Mouse (Mus musculus): ENCODE data around the gene Arl3.
A peak's percentile ranks its signal among the peaks of the same experiment; 100 is the strongest.
"Not testable (repeated sequence)": the region's sequence is repeated elsewhere in the genome, so short reads cannot be mapped to it uniquely, and the experiment has no call there.

Gene Arl3

DNA sequence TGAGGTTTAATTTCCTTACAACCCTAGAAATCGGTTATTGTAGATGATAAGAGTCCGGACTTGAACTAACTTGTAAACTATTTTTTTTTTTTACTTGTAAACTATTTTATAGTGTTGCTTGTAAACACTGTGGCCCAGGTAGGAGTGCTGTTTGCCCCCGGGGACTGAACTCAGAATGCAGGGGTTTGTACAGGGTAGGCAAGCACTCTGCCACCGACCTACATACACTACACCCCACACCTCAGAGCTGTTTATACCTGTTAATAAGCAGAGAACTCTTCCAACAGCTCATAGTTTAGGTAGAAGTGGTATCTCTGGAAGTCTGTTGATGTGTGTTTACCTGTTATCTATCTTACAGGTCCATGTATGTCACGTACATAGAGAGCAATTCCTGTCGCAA is 992 bp upstream of the Arl3 start:
- H3K27me3 ChIP-seq (ENCODE audit: insufficient read depth, low read length), result no peaks in the 10 kb centered on the region
- peaks cover 40% of the 10 kb centered on the region for H3K4me1 ChIP-seq (replicated peaks; ENCODE audit: low read depth, low read length)
- H3K9me3 ChIP-seq (ENCODE audit: low read length), result no peaks in the 10 kb centered on the region
- TF ChIP-seq NANOG (IDR thresholded peaks at IDR 0.05; ENCODE audit: borderline replicate concordance, low read length), result no peak
- TF ChIP-seq CTCF (conservative IDR thresholded peaks at IDR 0.05; ENCODE audit: low read length), result no peak
- no peak for TF ChIP-seq POU5F1 (IDR thresholded peaks at IDR 0.05; ENCODE audit: borderline replicate concordance, low read length)
- no peaks in the 10 kb centered on the region for H3K36me3 ChIP-seq (ENCODE audit: insufficient read depth, low read length)
- peak overlapping the region; percentile 87 for H3K4me3 ChIP-seq (replicated peaks; ENCODE audit: low read length)

DNA sequence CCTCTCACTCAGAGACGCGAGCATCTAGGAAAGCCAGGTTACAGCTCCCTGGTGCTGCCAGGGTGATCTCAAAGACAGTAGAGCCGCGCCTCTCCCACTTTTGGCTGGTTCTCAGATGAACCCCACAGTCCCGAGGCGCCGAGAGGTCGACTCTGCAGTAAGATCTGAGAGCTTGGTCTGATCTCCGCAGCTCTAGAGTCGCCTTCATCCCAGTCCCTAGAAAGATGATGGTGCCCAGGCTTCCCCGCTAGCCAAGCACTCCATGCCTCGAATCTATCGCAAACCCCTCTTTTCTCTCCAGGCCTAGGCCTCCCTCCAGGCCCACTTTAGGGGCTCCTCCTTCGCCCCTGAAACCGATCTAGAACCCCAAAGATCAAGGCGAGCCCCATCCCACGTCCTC is 450 bp downstream of the Arl3 start:
- H3K36me3 ChIP-seq (ENCODE audit: insufficient read depth, low read length), result no peaks in the 10 kb centered on the region
- TF ChIP-seq POU5F1 (IDR thresholded peaks at IDR 0.05; ENCODE audit: borderline replicate concordance, low read length) (no peak), NANOG (IDR thresholded peaks at IDR 0.05; ENCODE audit: borderline replicate concordance, low read length) (no peak), CTCF (conservative IDR thresholded peaks at IDR 0.05; ENCODE audit: low read length) (no peak)
- H3K9me3 ChIP-seq (ENCODE audit: low read length), result no peaks in the 10 kb centered on the region
- peaks cover 35% of the 10 kb centered on the region for H3K4me1 ChIP-seq (replicated peaks; ENCODE audit: low read depth, low read length)
- no peaks in the 10 kb centered on the region for H3K27me3 ChIP-seq (ENCODE audit: insufficient read depth, low read length)
- H3K4me3 ChIP-seq (replicated peaks; ENCODE audit: low read length), result peak overlapping the region; percentile 89

DNA sequence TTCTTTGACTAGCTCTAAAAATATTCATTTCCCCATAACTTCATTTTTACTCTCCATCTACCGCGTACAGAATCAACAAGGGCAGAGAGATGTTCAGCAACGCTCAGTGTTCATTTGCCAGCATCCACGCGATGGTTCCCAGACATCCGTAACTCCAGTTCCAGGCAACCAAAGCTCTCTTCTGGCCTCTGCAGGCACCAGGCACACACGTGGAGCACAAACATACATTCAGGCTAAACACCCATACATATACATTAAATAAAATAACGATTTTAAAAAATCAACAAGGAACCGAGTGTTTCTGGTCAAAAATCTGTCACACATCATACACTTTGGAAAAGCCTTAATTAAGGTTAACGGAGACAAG is 1.1 kb downstream of the Arl3 start:
- no peak for TF ChIP-seq NANOG (IDR thresholded peaks at IDR 0.05; ENCODE audit: borderline replicate concordance, low read length)
- TF ChIP-seq POU5F1 (IDR thresholded peaks at IDR 0.05; ENCODE audit: borderline replicate concordance, low read length), result no peak
- no peak for TF ChIP-seq CTCF (conservative IDR thresholded peaks at IDR 0.05; ENCODE audit: low read length)
- Histone ChIP-seq H3K27me3 (ENCODE audit: insufficient read depth, low read length) (no peaks in the 10 kb centered on the region), H3K9me3 (ENCODE audit: low read length) (no peaks in the 10 kb centered on the region), H3K36me3 (ENCODE audit: insufficient read depth, low read length) (no peaks in the 10 kb centered on the region), H3K4me1 (replicated peaks; ENCODE audit: low read depth, low read length) (peaks cover 35% of the 10 kb centered on the region), H3K4me3 (replicated peaks; ENCODE audit: low read length) (peak overlapping the region; percentile 89)

DNA sequence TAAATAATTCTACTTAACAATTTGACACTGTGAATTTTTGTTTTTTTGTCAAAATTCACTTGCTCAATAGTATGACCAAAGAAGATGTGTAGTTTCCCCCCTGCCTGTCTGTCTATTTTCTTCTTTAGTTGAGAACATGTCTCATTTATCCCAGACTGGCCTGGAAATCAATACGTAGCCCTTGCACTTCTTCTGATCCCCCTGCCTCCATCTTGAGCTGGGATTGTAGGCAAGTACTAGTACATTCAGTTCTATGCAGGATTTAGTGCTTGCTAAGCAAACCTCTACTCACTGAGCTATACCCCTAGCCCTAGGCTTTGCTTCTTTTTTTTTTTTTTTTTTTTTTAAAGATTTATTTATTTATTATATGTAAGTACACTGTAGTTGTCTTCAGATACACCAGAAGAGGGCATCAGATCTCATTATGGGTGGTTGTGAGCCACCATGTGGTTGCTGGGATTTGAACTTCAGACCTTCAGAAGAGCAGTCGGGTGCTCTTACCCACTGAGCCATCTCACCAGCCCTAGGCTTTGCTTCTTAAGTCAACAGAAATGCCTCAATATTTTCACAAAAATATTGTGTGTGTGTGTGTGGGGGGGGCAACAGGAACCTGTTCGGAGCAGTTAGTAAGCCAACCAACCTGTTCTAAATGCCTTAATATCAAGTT is 1.7 kb downstream of the Arl3 start:
- not testable (repeated sequence) for H3K4me3 ChIP-seq (replicated peaks; ENCODE audit: low read length); H3K27me3 ChIP-seq (ENCODE audit: insufficient read depth, low read length); H3K9me3 ChIP-seq (ENCODE audit: low read length); H3K36me3 ChIP-seq (ENCODE audit: insufficient read depth, low read length)
- peaks cover 38% of the 10 kb centered on the region for H3K4me1 ChIP-seq (replicated peaks; ENCODE audit: low read depth, low read length)

DNA sequence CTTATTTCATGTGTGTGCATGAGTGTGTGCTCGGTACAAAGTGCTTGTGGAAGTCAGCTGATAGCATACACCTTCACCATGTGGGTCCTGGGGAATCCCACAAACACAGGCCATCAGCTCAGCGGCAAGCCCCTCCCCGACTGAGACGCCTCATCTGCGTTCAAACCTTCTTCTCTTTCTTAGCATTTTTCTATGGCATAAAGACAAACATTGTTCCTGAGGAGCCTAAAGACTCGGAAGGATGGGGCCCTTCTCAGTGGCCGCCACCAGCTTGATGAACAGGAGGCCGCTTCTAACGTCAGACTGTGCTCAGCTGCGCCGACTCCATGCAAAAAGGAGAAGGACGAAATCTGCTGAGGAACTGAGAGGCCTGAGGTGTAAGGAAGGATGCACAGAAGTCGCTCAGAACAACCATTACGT is 8.9 kb downstream of the Arl3 start:
- Histone ChIP-seq H3K4me3 (replicated peaks; ENCODE audit: low read length) (peak overlapping the region; percentile 46; the same call in 1 of the 2 replicates), H3K36me3 (ENCODE audit: insufficient read depth, low read length) (no peaks in the 10 kb centered on the region), H3K27me3 (ENCODE audit: insufficient read depth, low read length) (no peaks in the 10 kb centered on the region), H3K9me3 (ENCODE audit: low read length) (no peaks in the 10 kb centered on the region), H3K4me1 (replicated peaks; ENCODE audit: low read depth, low read length) (peaks cover 58% of the 10 kb centered on the region)
- TF ChIP-seq POU5F1 (IDR thresholded peaks at IDR 0.05; ENCODE audit: borderline replicate concordance, low read length), result no peak
- TF ChIP-seq NANOG (IDR thresholded peaks at IDR 0.05; ENCODE audit: borderline replicate concordance, low read length), result no peak

DNA sequence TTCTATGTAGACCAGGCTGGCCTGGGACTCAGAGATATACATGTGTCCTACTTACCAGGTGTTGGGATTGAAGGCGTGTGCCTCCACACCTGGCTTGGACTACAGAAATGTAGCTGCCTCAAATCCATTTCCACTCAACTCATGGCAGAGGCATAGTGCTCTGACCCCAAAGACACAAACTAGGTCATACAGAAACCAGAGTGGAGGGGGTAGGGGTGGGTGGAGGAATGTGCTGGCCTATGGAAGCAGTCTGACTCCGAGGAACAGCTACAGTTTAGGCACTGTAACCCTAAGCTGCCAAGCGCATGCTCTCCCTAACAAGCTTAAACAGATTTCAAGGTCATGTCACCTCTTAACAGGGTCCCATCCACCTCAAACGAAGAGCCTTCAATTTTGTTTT is 9.4 kb downstream of the Arl3 start:
- no peaks in the 10 kb centered on the region for H3K9me3 ChIP-seq (ENCODE audit: low read length)
- no peak overlapping the region for H3K4me3 ChIP-seq (replicated peaks; ENCODE audit: low read length)
- no peaks in the 10 kb centered on the region for H3K27me3 ChIP-seq (ENCODE audit: insufficient read depth, low read length)
- no peaks in the 10 kb centered on the region for H3K36me3 ChIP-seq (ENCODE audit: insufficient read depth, low read length)
- peaks cover 63% of the 10 kb centered on the region for H3K4me1 ChIP-seq (replicated peaks; ENCODE audit: low read depth, low read length)
- TF ChIP-seq CTCF (conservative IDR thresholded peaks at IDR 0.05; ENCODE audit: low read length), result no peak
- TF ChIP-seq POU5F1 (IDR thresholded peaks at IDR 0.05; ENCODE audit: borderline replicate concordance, low read length), result no peak
- TF ChIP-seq NANOG (IDR thresholded peaks at IDR 0.05; ENCODE audit: borderline replicate concordance, low read length), result no peak

DNA sequence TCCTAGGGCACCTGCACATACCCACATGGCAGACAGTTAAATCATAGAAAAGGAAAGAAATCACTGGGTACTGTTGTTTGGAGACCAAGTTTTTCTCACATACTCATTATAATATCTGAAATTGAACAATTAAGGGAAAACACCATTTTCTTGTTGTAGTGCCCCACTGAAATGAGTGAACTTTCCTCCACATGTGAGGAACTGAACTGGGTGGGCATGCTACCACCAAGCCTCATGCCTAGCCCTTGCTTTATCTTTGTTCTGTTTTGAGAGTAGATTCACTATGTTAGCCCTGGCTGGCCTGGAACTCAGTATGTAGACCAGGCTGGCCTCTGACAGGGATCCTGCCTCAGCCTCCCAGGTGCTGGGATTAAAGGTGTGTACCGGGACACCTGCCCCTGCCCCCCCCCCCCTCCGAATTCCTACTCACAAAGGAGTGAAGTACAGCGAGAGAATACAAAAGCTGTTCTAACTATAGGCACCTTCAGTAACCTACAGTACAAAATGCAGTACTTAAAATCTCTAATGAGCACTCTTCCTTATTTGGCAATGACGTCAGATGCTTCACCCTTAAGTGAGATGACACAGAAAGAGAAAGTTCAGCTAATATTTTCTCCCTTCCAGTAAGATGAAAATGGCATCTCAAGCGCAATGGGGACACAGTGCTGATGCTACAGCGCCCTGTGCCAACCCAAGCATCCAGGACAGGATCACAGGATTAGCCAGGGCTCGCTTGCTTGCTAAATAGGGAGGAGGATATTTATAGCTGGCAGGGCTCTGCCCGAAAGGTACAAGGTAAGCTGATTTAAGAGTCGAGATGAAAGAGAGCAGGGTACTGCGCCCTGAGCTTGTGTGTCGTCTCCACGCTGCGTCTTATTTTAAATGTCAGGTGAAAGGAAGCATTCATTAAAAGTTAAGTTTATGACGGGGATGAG is 10.2 kb downstream of the Arl3 start:
- H3K9me3 ChIP-seq (ENCODE audit: low read length), result no peaks in the 10 kb centered on the region
- H3K4me3 ChIP-seq (replicated peaks; ENCODE audit: low read length), result no peak overlapping the region
- no peak for TF ChIP-seq POU5F1 (IDR thresholded peaks at IDR 0.05; ENCODE audit: borderline replicate concordance, low read length)
- TF ChIP-seq CTCF (conservative IDR thresholded peaks at IDR 0.05; ENCODE audit: low read length), result no peak
- no peak for TF ChIP-seq NANOG (IDR thresholded peaks at IDR 0.05; ENCODE audit: borderline replicate concordance, low read length)
- H3K36me3 ChIP-seq (ENCODE audit: insufficient read depth, low read length), result no peaks in the 10 kb centered on the region
- no peaks in the 10 kb centered on the region for H3K27me3 ChIP-seq (ENCODE audit: insufficient read depth, low read length)
- H3K4me1 ChIP-seq (replicated peaks; ENCODE audit: low read depth, low read length), result peaks cover 70% of the 10 kb centered on the region

DNA sequence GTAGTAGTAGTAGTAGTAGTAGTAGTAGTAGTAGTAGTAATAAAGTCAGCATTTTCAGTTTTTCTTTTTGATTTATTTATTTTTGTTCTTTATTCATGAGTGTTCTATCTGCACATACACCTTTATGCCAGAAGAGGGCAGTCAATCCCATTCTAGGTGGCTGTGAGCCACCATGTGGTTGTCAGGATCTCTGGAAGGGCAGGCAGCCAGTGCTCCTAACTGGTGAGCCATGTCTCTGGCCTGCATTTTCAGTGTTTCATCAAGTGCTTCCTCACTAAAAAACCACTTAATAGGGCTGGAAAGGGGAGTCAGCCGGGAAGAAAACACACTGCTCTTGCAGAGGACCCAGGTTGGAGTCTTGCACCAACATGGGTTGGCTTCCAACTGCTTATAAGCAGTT is 10.9 kb downstream of the Arl3 start:
- Histone ChIP-seq H3K9me3 (ENCODE audit: low read length) (no peaks in the 10 kb centered on the region), H3K36me3 (ENCODE audit: insufficient read depth, low read length) (0 out of 2 replicates have a peak, but pooled peaks cover 2% of the 10 kb centered on the region), H3K27me3 (ENCODE audit: insufficient read depth, low read length) (no peaks in the 10 kb centered on the region), H3K4me3 (replicated peaks; ENCODE audit: low read length) (no peak overlapping the region), H3K4me1 (replicated peaks; ENCODE audit: low read depth, low read length) (peaks cover 74% of the 10 kb centered on the region)
- TF ChIP-seq CTCF (conservative IDR thresholded peaks at IDR 0.05; ENCODE audit: low read length) (peak; percentile 69), POU5F1 (IDR thresholded peaks at IDR 0.05; ENCODE audit: borderline replicate concordance, low read length) (no peak)

Measured in E14TG2a.4 (cell line).